Mouse (Mus musculus): Measurements from ENCODE around the gene Pknox2.

Pknox2 gene

DNA sequence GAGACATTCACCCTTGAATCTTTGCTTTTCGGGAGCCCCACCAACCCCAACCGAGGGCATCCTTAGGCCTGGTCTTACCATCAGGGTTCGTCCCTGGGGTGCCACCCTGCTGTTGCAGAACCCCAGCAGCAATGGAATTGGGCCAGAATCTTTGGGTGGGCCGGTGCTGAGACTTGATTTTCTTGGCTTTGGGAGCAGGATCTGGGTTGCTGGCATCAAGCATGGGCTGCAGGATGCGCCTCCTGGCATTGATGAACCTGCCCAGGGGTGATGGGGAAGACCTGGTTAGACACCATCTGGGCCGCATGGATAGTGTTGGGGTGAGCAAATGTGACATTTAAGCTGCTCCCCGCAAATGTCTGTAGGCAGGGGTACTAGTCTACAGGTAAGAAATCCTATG, 253.0 kb downstream of the Pknox2 start:
- TF ChIP-seq GATA4 (IDR thresholded peaks at IDR 0.05; ENCODE audit: insufficient replicate concordance, low read length): no peak

GRCm38 (mm10) chr9:36893413-36893990, 253.7 kb downstream of the Pknox2 start:
- no peak for TF ChIP-seq GATA4 (IDR thresholded peaks at IDR 0.05; ENCODE audit: insufficient replicate concordance, low read length)

DNA sequence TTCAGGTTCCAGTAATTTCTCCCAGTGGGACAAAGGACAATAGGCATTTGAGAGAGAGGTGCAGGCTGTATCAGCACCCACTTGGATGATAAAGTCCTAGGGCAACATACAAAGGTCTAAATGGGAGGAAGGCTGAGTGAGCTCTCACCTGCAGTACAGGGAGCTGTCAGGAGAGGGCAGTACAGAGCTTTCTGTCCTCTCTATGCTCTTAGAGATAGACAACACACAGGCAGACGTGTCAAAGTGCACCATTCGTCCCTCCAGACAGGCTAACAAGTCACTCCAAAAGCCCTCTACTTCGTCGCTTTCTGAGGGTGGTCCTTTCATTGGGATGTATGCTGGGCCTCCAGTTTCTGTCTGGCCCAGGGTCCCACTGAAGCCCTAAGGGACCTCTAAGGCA, 256.7 kb downstream of the Pknox2 start:
- TF ChIP-seq GATA4 (IDR thresholded peaks at IDR 0.05; ENCODE audit: insufficient replicate concordance, low read length): no peak

GRCm38 (mm10) chr9:36885237-36885636, 262.0 kb downstream of the Pknox2 start:
- no peak for TF ChIP-seq GATA4 (IDR thresholded peaks at IDR 0.05; ENCODE audit: insufficient replicate concordance, low read length)

DNA sequence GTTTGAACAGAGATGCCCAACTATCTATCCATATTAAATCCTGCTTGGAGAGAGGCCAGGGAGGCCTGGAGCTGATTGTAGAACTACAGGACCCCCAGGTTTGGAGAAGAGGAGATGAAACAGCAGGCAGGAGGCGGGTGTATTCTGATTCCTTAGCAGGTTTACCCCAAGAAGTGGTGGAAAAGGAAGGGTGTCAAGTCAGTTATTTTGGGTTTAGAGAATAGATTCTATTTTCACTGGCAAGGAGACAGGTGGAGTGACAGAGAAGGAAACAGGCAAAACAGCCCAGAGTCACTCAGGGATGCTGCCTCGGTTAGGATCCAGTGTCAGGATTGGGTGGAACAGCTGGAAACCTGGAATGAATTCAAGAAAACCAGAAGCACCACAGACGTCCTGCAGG, 263.6 kb downstream of the Pknox2 start:
- TF ChIP-seq GATA4 (IDR thresholded peaks at IDR 0.05; ENCODE audit: insufficient replicate concordance, low read length): no peak

DNA sequence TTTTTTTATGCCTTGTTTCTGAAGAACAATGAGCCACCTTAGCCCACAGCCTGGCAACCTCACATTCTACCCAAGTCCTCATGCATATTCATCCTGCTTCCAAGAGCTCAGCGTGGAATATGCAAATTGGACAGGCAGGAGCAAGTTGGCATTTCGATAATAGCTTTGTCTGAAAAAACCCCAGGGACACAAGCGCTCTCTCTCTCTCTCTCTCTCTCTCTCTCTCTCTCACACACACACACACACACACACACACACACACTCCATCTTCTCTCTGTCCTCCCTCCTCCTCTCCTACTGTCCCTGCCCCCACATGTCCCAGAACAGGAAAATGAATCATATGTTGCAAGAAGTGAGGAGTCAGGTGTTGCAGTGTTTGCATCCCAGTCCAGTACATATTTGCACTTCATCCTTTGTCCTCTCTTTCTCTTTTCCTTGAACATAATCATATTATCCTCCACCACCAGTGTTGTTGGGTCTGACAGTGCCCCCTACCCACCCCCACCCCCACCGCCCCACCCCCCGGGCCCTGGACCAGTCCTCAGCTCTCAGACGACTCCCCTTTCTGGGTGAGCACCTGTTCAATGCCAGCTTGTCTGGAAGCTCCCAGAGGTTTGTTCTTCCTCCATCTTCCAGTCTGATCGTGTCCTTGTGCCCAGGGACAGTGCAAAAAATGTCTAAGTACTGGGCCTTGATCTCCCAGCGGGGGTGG, 265.0 kb downstream of the Pknox2 start:
- TF ChIP-seq GATA4 (IDR thresholded peaks at IDR 0.05; ENCODE audit: insufficient replicate concordance, low read length): no peak

- no peak for TF ChIP-seq GATA4 (IDR thresholded peaks at IDR 0.05; ENCODE audit: insufficient replicate concordance, low read length)
These were observed 265.6 kb downstream of the Pknox2 start for GRCm38 (mm10) chr9:36881615-36882014.

DNA sequence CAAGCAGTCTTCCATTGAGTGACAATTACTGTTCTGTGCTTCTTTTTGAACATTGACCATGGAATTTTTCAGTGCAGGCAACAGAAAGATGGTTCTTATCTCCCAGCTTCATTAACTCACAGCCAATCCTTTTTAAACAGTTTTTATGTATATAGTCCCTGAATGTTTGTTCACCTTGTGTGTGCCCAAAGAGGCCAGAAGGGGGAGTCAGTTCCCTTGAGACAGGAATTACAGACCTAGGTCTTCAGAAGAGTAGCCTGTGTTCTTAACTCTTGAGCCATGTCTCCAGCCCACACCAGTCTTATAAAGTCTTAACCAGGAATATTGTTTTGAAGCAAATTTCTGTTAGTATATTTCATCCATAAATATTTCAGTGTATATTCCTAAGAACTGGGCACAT, 270.4 kb downstream of the Pknox2 start:
- no peak for TF ChIP-seq GATA4 (IDR thresholded peaks at IDR 0.05; ENCODE audit: insufficient replicate concordance, low read length)

GRCm38 (mm10) chr9:36876313-36876712, 270.9 kb downstream of the Pknox2 start:
- no peak for TF ChIP-seq GATA4 (IDR thresholded peaks at IDR 0.05; ENCODE audit: insufficient replicate concordance, low read length)

DNA sequence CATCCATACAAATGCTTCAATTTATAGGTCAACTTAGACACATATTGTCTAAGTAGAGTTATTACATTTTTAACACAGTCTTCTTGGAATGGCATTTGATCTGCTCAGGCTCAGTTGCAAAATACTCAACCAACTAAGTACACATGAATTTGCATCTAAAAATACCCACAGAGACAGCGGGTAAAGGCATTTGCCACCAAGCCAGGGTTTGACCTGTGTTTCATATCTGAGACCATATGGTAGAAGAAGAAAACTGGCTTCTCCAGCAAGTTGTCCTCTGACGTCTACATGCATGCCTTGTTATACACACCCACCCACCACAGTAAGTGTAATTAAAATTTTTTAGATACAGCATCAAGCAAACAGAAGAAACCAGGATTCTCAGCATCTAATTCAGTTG, 273.4 kb downstream of the Pknox2 start:
- no peak for TF ChIP-seq GATA4 (IDR thresholded peaks at IDR 0.05; ENCODE audit: insufficient replicate concordance, low read length)

DNA sequence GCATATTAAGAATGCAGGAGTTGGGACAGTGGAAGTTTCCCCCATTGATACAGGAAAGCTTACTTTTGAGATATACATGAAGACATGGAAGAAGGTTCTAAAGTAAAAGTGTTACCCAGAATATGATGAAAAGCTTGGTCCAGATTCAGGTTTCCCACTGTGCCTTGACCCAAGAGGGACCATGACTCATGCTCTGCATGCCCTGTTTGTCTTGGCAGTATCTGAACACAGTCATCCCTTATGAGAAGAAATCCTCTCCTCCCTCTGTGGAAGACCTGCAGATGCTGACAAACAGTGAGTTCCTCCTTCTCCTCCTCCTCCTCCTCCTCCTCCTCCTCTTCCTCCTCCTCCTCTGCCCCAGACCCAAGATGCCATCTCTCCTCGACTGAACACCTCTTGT, 276.9 kb downstream of the Pknox2 start:
- TF ChIP-seq GATA4 (IDR thresholded peaks at IDR 0.05; ENCODE audit: insufficient replicate concordance, low read length): no peak

DNA sequence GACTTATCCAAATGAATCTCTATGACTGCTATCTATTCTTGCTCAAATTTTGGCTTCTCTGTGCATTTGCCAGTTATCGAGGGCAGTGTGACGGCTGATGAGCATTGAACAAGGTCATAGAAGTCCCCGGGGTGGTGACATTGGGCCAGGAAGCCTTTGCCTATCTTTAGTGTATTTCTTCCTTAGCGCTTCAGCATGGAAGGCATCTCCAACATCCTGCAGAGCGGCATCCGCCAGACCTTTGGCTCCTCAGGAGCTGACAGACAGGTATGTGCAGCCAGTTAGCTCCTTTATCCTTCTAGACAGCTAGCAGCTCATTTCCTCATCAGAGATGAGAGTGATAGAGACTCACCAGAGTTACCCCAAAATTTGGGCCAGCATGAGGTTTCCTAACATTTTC, 278.5 kb downstream of the Pknox2 start:
- TF ChIP-seq GATA4 (IDR thresholded peaks at IDR 0.05; ENCODE audit: insufficient replicate concordance, low read length): no peak

DNA sequence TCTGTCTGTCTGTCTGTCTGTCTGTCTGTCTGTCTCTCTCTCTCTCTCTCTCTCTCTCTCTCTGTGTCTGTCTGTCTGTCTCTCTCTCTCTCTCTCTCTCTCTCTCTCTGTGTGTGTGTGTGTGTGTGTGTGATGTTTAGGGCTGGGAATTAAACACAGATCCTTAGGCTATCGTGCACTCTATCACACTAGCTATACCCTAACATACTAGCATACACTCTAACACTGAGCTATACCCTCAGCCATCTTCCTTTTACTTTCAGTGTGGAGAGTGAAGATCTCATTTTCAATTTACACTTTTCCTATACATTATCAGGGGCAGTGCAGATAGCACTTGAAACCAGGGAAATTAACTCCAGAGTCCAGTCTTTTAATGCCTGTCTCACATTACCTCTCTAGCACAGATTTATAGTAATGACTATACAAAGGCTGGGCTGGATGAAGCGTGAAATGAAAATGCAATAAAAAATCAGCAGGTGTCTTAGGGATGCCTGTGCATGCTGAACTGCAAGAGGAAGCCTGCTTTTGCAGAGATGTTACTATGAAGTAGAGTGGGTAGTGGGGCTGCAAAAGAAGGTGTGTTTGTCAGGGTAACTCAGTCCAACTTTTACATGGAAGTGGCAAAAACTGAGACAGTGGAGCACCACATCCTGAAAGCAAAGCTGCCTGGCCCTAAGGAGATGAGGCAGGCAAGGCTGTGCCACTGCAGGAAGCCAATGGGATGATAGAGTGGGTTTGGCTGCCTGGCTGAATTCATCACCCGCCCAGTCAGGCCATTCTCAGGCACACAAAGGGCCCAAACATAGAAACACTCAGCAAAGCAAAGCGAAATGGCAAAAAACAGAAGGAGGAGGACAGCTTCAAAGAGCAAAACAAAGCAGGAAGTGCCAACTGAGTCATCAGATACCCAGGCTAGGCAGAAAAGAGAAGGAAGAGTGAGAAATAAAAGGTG, 282.1 kb downstream of the Pknox2 start:
- no peak for TF ChIP-seq GATA4 (IDR thresholded peaks at IDR 0.05; ENCODE audit: insufficient replicate concordance, low read length)

GRCm38 (mm10) chr9:36863694-36864093, 283.5 kb downstream of the Pknox2 start:
- no peak for TF ChIP-seq GATA4 (IDR thresholded peaks at IDR 0.05; ENCODE audit: insufficient replicate concordance, low read length)

DNA sequence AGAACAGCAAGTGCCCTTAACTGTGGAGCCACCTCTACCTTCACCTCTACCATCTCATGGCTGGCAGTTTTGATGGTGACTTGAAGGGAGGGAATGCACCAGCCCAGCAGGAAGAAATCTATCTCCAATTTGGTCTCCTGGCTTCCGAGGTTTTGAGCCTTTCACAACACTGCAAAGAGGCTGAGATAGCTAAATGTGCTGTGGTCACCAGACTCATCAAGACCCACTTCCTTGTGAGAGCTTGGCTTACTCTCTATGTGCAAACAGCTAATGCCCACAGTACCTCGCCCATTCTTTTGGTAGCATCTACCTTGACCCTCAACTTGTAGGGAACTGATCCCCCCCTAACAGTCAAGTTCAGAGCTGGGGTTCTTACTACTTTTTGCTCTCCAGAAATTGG, 284.6 kb downstream of the Pknox2 start:
- no peak for TF ChIP-seq GATA4 (IDR thresholded peaks at IDR 0.05; ENCODE audit: insufficient replicate concordance, low read length)

DNA sequence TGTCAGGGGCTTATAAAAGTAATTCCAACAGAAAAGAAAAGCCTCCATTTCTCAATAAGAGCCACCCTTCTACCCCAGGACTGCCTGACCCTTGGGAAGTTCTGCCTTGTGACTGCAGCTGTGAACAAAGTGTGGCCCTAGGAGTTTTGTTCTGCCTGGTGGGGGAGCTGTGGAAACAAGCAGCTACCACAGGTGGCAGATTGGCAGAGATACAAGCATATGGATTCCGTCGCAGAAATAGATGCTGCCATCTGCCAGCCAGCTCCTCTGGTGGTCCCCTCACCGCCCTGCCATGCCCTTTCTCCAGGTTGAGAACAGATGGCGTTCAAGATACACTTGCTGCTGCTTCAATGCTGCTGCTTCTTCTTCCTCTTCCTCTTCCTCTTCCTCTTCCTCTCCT, 288.5 kb downstream of the Pknox2 start:
- no peak for TF ChIP-seq GATA4 (IDR thresholded peaks at IDR 0.05; ENCODE audit: insufficient replicate concordance, low read length)
